In the genomic region with DNA sequence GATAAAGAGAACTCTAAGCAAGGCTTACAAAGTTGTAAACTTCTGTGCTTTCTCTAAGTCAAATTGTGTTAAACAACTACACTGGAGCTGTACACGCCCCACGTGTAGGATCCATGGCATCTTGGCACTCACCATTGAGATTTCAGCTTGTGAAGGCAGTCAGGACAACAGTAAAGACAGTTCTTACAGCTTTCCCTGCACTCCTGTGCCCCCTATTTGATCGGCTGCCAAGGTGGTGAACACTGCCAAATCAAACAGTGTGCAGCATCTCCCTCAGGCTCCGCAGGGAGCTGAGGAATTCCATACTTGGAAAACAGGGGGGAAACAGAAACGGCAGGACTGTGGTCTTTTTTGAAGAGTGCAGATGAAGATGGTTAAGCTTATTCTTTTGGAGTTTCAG, we compare ENCODE assay signal across 12 mouse cellular contexts.
DNase-seq lines count a peak whose midpoint lies in the region; ATAC-seq and TF ChIP-seq lines count a peak whose summit lies in the region.
"Had no signal": no experiment of that assay in that cellular context is flagged by ENCODE, and none has a peak within 500 bp of the region (broad histone marks: within the 10 kb centered on the region; RNA-seq: fewer than 3 reads in every experiment).

No protein-coding gene starts in this region.

- H3K27me3 ChIP-seq in intestine, embryonic 14.5 days (replicated peaks; ENCODE audit: control insufficient read depth, insufficient read depth, low read length) = no peaks in the 10 kb centered on the region
- H3K27me3 ChIP-seq in intestine, embryonic 16.5 days (replicated peaks; ENCODE audit: control insufficient read depth, insufficient read depth, low read length) = no peaks in the 10 kb centered on the region
- H3K27me3 ChIP-seq in midbrain, postnatal 0 days (ENCODE audit: insufficient read depth, low read length) = no peaks in the 10 kb centered on the region
- H3K27me3 ChIP-seq in midbrain, embryonic 15.5 days (replicated peaks) = no peaks in the 10 kb centered on the region
- H3K27me3 ChIP-seq in limb, embryonic 14.5 days (ENCODE audit: control insufficient read depth, insufficient read depth, low read length) = no peaks in the 10 kb centered on the region

- H3K4me2 ChIP-seq in intestine, embryonic 14.5 days (ENCODE audit: low read length) = no peak overlapping the region
- no peak overlapping the region for H3K4me2 ChIP-seq in intestine, embryonic 16.5 days (ENCODE audit: low read depth, low read length)
- H3K4me2 ChIP-seq in midbrain, postnatal 0 days (ENCODE audit: low read depth, low read length, poor library complexity, severe bottlenecking) = no peak overlapping the region
- no peak overlapping the region for H3K4me2 ChIP-seq in midbrain, embryonic 15.5 days
- H3K4me2 ChIP-seq in limb, embryonic 14.5 days (replicated peaks; ENCODE audit: low read depth, low read length, severe bottlenecking) = no peak overlapping the region

- H3K4me1 ChIP-seq in intestine, embryonic 14.5 days (replicated peaks; ENCODE audit: control insufficient read depth, insufficient read depth, low read length) = no peaks in the 10 kb centered on the region
- no peaks in the 10 kb centered on the region for H3K4me1 ChIP-seq in intestine, embryonic 16.5 days (ENCODE audit: control insufficient read depth, insufficient read depth, low read length)
- no peaks in the 10 kb centered on the region for H3K4me1 ChIP-seq in midbrain, postnatal 0 days (ENCODE audit: insufficient read depth, low read length)
- H3K4me1 ChIP-seq in midbrain, embryonic 15.5 days = 0 out of 2 replicates have a peak, but pooled peaks cover 3% of the 10 kb centered on the region
- peaks cover 25% of the 10 kb centered on the region for H3K4me1 ChIP-seq in limb, embryonic 14.5 days (ENCODE audit: control insufficient read depth, insufficient read depth, low read length)

- no peak overlapping the region for H3K9ac ChIP-seq in intestine, embryonic 14.5 days (ENCODE audit: low read length)
- H3K9ac ChIP-seq in intestine, embryonic 16.5 days (ENCODE audit: low read depth, low read length) = no peak overlapping the region
- no peak overlapping the region for H3K9ac ChIP-seq in midbrain, postnatal 0 days (replicated peaks; ENCODE audit: low read length, poor library complexity, severe bottlenecking)
- H3K9ac ChIP-seq in midbrain, embryonic 15.5 days = no peak overlapping the region
- no peak overlapping the region for H3K9ac ChIP-seq in limb, embryonic 14.5 days (ENCODE audit: low read depth, low read length, severe bottlenecking)
- H3K9ac ChIP-seq: liver, embryonic 14.5 days had no signal

- TF ChIP-seq CTCF in midbrain, postnatal 0 days (IDR thresholded peaks at IDR 0.05) = no peak

- no peak for TF ChIP-seq POLR2A in limb, embryonic 14.5 days (IDR thresholded peaks at IDR 0.05; ENCODE audit: borderline replicate concordance, extremely low read depth, insufficient read depth, insufficient read length)

- WGBS in intestine, embryonic 14.5 days = 32% methylated on average over 5 of the region's 5 CpGs
- 45% methylated on average over 5 of the region's 5 CpGs for WGBS in intestine, embryonic 16.5 days
- WGBS in midbrain, postnatal 0 days = 54% methylated on average over 5 of the region's 5 CpGs
- WGBS in midbrain, embryonic 15.5 days = 45% methylated on average over 5 of the region's 5 CpGs
- WGBS in limb, embryonic 14.5 days = 21% methylated on average over 5 of the region's 5 CpGs

- ATAC-seq in intestine, embryonic 14.5 days (replicated peaks; ENCODE audit: low FRiP score, low TSS enrichment, low read depth) = no peak
- no peak for ATAC-seq in intestine, embryonic 16.5 days
- no peak for ATAC-seq in midbrain, postnatal 0 days (ENCODE audit: low FRiP score)
- ATAC-seq in midbrain, embryonic 15.5 days (replicated peaks) = no peak; the same call in 1 of the 2 replicates
- peak; percentile 19; the same call in 1 of the 2 replicates for ATAC-seq in limb, embryonic 14.5 days (ENCODE audit: low FRiP score, low read depth)

- H3K9me3 ChIP-seq in intestine, embryonic 14.5 days (ENCODE audit: control insufficient read depth, low read length) = no peaks in the 10 kb centered on the region
- H3K9me3 ChIP-seq in intestine, embryonic 16.5 days (ENCODE audit: control insufficient read depth, low read length) = no peaks in the 10 kb centered on the region
- no peaks in the 10 kb centered on the region for H3K9me3 ChIP-seq in midbrain, postnatal 0 days (ENCODE audit: low read length)
- H3K9me3 ChIP-seq in midbrain, embryonic 15.5 days = no peaks in the 10 kb centered on the region
- H3K9me3 ChIP-seq in limb, embryonic 14.5 days (ENCODE audit: control insufficient read depth, low read length) = no peaks in the 10 kb centered on the region

- no peak overlapping the region for H3K4me3 ChIP-seq in intestine, embryonic 14.5 days (ENCODE audit: low read depth, low read length)
- no peak overlapping the region for H3K4me3 ChIP-seq in intestine, embryonic 16.5 days (ENCODE audit: low read length)
- H3K4me3 ChIP-seq in midbrain, postnatal 0 days (ENCODE audit: low read depth, low read length) = no peak overlapping the region
- H3K4me3 ChIP-seq in midbrain, embryonic 15.5 days = no peak overlapping the region
- H3K4me3 ChIP-seq in limb, embryonic 14.5 days (replicated peaks; ENCODE audit: low read length) = no peak overlapping the region
- H3K4me3 ChIP-seq: myocyte had no signal

- no peak overlapping the region for H3K27ac ChIP-seq in intestine, embryonic 14.5 days (ENCODE audit: low read depth)
- no peak overlapping the region for H3K27ac ChIP-seq in intestine, embryonic 16.5 days (ENCODE audit: low read length)
- H3K27ac ChIP-seq in midbrain, postnatal 0 days (ENCODE audit: low read depth, low read length) = no peak overlapping the region
- H3K27ac ChIP-seq in midbrain, embryonic 15.5 days = no peak overlapping the region
- no peak overlapping the region for H3K27ac ChIP-seq in limb, embryonic 14.5 days (replicated peaks; ENCODE audit: low read depth, low read length)
- H3K27ac ChIP-seq: kidney, postnatal 0 days; liver, embryonic 14.5 days had no signal

- no peaks in the 10 kb centered on the region for H3K36me3 ChIP-seq in intestine, embryonic 14.5 days (ENCODE audit: control insufficient read depth, insufficient read depth, low read length)
- H3K36me3 ChIP-seq in intestine, embryonic 16.5 days (ENCODE audit: control insufficient read depth, insufficient read depth, low read length) = no peaks in the 10 kb centered on the region
- H3K36me3 ChIP-seq in midbrain, postnatal 0 days (ENCODE audit: insufficient read depth, low read length) = no peaks in the 10 kb centered on the region
- H3K36me3 ChIP-seq in midbrain, embryonic 15.5 days (replicated peaks) = no peaks in the 10 kb centered on the region
- H3K36me3 ChIP-seq in limb, embryonic 14.5 days (ENCODE audit: control insufficient read depth, insufficient read depth, low read length) = no peaks in the 10 kb centered on the region

- DNase-seq in cerebellum, postnatal 25 days = peak; percentile 10 to 40
- no peak for DNase-seq in cerebellum, adult 18-20 months
- peak; percentile 59 for DNase-seq in intestine, embryonic 14.5 days (ENCODE audit: low spot score)
- peak; percentile 67 for DNase-seq in midbrain, postnatal 0 days (ENCODE audit: low spot score)
- peak; percentile 41 for DNase-seq in limb, embryonic 14.5 days (ENCODE audit: low spot score)
- no peak for DNase-seq in thymus, postnatal 36 days
- DNase-seq: cerebellum, adult 9-11 months had no signal

Comparison
In these comparisons a context has a peak if more than half of its experiments do, and no peak if none do; other contexts are left out.
1. DNase-seq: peak in cerebellum, postnatal 25 days (2 of 2), intestine, embryonic 14.5 days (single experiment), midbrain, postnatal 0 days (single experiment) and limb, embryonic 14.5 days (single experiment); none in cerebellum, adult 18-20 months (0 of 2) and thymus, postnatal 36 days (0 of 2).